Mouse (Mus musculus) liver, adult 2 months (tissue): Measurements from ENCODE around the gene Irak2.

Experiments
- CTCF ChIP-seq: fragments of 200-500 bp; IDR thresholded peaks from 2 replicates; pipeline ENCODE4 v1.5.1; 2011; ENCODE audit warnings: low read depth, low read length, control low read depth
- POLR2A ChIP-seq: fragments of 200-500 bp; IDR thresholded peaks from 2 replicates; pipeline ENCODE4 v1.6.1; 2011; ENCODE audit warnings: low read length, control low read depth; ENCODE audit not compliant: insufficient read depth; ENCODE audit errors: extremely low read depth

DNA sequence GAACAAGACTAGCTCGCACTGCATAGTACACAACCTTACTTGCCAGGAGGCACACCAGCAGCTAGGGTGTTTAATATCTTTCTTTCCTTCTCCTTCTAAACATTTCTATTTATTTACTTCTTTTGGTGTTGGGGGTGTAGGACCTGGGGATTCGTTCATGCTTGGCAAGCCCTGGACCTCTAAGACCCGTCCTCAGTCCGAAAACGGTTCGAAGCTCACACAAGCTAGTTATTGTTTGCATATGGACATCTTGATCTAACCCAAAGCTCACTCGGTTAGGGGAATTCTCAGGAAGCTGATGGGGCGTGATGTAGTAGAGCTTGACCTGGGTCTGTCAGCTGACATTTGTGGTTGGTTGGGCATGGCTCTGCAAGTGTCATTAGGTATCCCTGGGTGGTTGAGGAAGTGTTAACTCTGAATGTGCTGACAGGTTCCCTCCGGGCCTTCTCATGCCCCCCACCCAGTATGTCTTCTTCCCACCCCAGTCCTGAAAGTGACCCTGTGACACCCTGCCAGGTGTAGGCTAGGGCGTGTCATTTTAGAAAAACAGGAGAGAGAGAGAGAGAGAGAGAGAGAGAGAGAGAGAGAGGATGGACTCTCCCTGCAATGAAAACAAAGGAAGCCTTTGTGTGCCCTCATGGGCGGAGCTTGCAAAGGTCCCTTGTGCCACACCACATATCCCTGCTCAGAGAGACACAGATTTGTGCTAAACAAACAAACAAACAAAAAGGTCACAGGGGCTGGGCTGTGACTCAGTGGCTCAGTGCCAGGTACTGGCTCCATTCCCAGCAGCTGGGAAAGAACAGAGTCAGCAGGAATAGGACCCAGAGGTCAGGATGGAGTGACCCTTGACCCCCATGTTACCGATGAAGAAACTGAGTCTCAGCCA is 23.3 kb downstream of the Irak2 start:
- TF ChIP-seq CTCF (no peak), POLR2A (no peak)
